Mouse (Mus musculus) thymus, adult 2 months (tissue): ENCODE measurements at regions not wholly inside any gene's neighbourhood (a gene's known extent, or its start where the extent isn't known, plus 50 kb on each side); places are given as distances from the start of the nearest gene placed in this dataset.

ENCODE experiments used
- DNase-seq: peaks from one replicate; pipeline ENCODE4 v3.0.0; 2021
- H3K27ac ChIP-seq: fragments of 200-500 bp; 2 replicates; pipeline ENCODE4 v1.5.1; 2012; ENCODE audit warnings: low read length, control low read depth; ENCODE audit not compliant: control insufficient read depth, insufficient read depth
- H3K27me3 ChIP-seq: fragments of 200-500 bp; 2 replicates; pipeline ENCODE4 v1.6.1; 2012; ENCODE audit warnings: mild to moderate bottlenecking, low read length, moderate library complexity, mixed read lengths; ENCODE audit not compliant: control insufficient read depth, insufficient read depth
- H3K36me3 ChIP-seq: fragments of 200-500 bp; 2 replicates; pipeline ENCODE4 v1.6.1; 2012; ENCODE audit warnings: mild to moderate bottlenecking, low read length, moderate library complexity; ENCODE audit not compliant: control insufficient read depth, insufficient read depth
- H3K4me1 ChIP-seq: fragments of 200-500 bp; replicated peaks from 2 replicates; pipeline ENCODE4 v1.6.1; 2012; ENCODE audit warnings: low read length; ENCODE audit not compliant: control insufficient read depth, insufficient read depth
- H3K4me3 ChIP-seq: fragments of 200-500 bp; 2 replicates; pipeline ENCODE4 v1.5.1; 2012; ENCODE audit warnings: mild to moderate bottlenecking, low read length, control low read depth, moderate library complexity; ENCODE audit not compliant: control insufficient read depth, insufficient read depth
- CTCF ChIP-seq: fragments of 200-500 bp; IDR thresholded peaks from 2 replicates; pipeline ENCODE4 v1.5.1; 2012; ENCODE audit warnings: mild to moderate bottlenecking, control low read depth, low read length, moderate library complexity, borderline replicate concordance; ENCODE audit not compliant: control insufficient read depth, poor library complexity, insufficient read depth; ENCODE audit errors: extremely low read depth
- POLR2A ChIP-seq: fragments of 200-500 bp; IDR thresholded peaks from 2 replicates; pipeline ENCODE4 v1.6.1; 2012; ENCODE audit warnings: mild to moderate bottlenecking, low read length, control low read depth, moderate library complexity; ENCODE audit not compliant: control insufficient read depth, poor library complexity, insufficient read depth; ENCODE audit errors: extremely low read depth
- WGBS: fragments of 180-500 bp; shearing (Covaris S2); methylation state at CpG from one replicate; pipeline ENCODE4 v1.1.7; 2018; 5-methylcytosine and 5-hydroxymethylcytosine counted together

DNA sequence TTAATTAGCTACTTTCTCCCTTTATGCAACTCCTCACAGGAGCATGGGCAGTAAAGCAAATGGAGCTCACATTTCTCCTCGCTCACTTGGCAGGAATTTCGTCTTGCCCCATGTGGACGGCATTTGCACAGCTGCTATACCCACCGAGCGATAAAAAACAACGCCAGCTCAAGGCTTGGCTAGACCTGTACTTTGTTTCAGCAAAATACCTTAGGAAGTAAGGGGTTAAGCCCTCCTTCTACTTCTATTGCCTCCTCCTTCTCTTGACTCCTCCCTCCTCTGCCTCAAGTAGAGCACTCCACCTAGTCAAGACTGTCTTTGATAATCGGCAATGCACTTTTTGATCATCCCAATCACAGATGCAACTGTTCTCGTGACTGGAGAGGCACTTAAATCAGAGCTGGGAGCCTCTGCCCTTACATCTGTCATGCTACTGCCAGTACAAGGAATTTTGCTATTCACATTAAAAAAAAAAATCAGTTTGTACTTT is 168.4 kb downstream of the Enc1 start:
- Histone ChIP-seq H3K27ac (no peak overlapping the region; the same call in 1 of the 2 replicates), H3K27me3 (no peaks in the 10 kb centered on the region), H3K4me3 (no peak overlapping the region), H3K36me3 (no peaks in the 10 kb centered on the region), H3K4me1 (peaks cover 13% of the 10 kb centered on the region)
- 74% methylated on average over 8 of the region's 8 CpGs for WGBS
- no peak for TF ChIP-seq POLR2A
- no peak for TF ChIP-seq CTCF
- DNase-seq = no peak

DNA sequence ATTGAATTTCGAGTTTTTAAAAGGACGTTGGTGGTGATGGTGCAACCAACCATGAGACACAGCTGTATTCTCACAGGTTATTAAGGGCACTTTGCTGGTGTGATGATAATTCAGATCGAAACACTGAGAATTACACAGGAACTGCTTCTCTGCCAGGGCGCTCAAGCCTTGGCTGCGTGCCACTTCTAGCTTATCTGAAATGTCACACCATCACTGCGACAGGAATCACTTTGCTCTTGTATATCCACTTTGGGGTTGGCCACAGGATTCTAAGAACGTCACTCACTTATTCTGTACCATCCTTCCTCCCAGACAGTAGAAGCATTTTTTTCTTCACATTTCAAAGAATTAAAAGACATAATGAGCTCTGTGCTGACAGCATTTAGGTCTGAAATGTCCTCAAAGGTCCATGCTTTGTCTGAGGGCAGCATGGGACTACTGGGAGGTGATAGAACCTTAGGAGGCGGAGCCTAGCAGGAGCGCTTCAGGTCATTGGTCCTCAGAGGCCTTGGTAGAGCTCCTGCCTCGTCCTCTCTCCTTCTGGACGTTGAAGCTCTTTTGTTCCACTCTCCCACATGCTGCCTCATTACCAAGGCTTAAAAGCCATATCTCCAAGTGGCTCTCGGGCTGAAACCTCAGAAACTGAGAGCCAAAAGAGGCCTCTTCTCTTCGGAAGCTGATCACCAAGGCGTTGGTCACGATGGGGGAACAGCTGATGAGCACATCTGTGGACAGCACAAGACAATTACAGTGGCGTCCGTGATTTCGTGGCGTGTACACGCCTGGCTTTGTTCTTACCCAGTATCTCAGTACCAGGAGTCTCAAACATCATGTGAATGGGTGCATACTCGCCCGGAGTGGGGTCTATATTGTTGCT is 167.7 kb downstream of the Enc1 start:
- H3K4me3 ChIP-seq = no peak overlapping the region
- no peak for DNase-seq
- H3K4me1 ChIP-seq = peaks cover 13% of the 10 kb centered on the region
- TF ChIP-seq POLR2A = no peak
- TF ChIP-seq CTCF = no peak
- H3K27me3 ChIP-seq = no peaks in the 10 kb centered on the region
- H3K36me3 ChIP-seq = no peaks in the 10 kb centered on the region
- H3K27ac ChIP-seq = peak overlapping the region; percentile 13; the same call in 1 of the 2 replicates
- 64% methylated on average over 22 of the region's 22 CpGs for WGBS

DNA sequence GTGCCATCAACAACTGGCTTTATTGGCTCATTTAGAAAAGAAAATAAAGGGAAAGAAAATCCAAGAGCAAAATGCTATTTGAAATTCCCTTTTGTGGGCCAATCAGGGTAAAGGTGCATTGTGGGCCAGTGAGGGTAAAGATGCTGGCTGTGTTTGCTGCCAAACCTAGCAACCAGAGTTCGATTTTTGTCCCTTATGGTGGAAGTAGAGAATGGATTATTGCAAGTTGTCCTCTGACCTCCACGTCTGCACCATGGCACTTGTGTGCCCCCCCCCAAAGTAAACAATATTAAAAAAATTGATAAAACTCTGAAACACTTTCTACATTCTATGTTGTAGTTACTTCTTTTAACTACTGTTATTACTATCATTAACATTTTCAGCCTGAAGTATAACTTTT is 166.9 kb downstream of the Enc1 start:
- H3K4me3 ChIP-seq = no peak overlapping the region
- no peak for TF ChIP-seq CTCF
- no peak for TF ChIP-seq POLR2A
- no peak for DNase-seq
- H3K27me3 ChIP-seq = no peaks in the 10 kb centered on the region
- H3K36me3 ChIP-seq = no peaks in the 10 kb centered on the region
- 92% methylated on average over 2 of the region's 2 CpGs for WGBS
- no peak overlapping the region for H3K27ac ChIP-seq
- H3K4me1 ChIP-seq = peaks cover 13% of the 10 kb centered on the region

DNA sequence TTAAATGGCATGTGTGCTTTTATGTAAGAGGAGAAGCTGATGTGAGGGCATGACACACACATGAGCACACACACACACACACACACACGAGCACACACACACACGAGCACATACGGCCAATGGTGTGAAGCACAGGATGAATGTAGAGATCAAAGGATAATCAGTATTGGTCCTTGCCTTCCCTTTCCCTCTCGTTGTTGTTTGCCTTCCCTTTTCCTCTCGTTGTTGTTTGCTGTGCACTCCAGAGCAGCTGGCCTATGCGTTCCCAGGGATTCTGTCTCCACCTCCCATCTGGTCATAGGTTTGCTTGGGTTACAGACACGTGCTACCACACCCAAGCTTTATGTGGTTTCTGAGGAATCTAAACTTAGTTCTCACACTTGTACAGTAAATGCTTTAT is 165.8 kb downstream of the Enc1 start:
- Histone ChIP-seq H3K27ac (peak overlapping the region; percentile 78), H3K36me3 (no peaks in the 10 kb centered on the region), H3K4me1 (peaks cover 13% of the 10 kb centered on the region), H3K4me3 (0 out of 2 replicates have a peak overlapping the region, but pooled peaks have one; percentile 11), H3K27me3 (no peaks in the 10 kb centered on the region)
- WGBS = 13% methylated on average over 7 of the region's 7 CpGs
- TF ChIP-seq POLR2A (no peak), CTCF (no peak)
- peak; percentile 14 for DNase-seq

DNA sequence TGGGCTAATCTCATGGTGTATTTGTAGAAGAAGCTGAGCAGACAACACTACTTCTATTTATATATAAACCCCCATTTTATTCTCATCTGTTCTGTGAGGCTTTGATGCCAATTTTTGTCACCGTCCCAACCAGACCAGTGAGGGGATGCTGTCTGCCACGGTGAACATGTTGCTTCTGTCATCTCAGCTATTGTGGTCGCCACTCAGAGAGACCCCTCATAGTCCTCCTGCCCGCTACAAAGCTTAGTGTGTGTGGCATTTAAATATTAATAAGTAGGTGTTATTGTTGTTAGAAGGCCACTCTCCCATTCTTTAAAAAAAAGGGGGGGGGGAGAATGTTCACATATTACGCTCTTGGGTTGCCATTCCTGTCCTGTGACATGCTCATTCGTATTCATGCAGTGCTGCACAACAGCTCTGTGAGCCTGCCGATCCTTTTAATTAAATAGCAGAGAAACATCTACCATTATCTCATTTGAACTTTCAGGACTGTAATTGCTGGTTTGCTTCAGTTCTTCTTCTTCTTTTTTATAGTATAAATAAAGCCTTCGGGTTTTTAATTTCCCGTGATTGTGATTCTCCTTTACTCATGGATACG is 161.4 kb downstream of the Enc1 start:
- no peak for TF ChIP-seq CTCF
- no peak for TF ChIP-seq POLR2A
- H3K27me3 ChIP-seq = no peaks in the 10 kb centered on the region
- no peaks in the 10 kb centered on the region for H3K36me3 ChIP-seq
- H3K4me3 ChIP-seq = no peak overlapping the region
- H3K27ac ChIP-seq = no peak overlapping the region
- no peak for DNase-seq
- WGBS = 96% methylated on average over 10 of the region's 10 CpGs
- peaks cover 8% of the 10 kb centered on the region for H3K4me1 ChIP-seq

DNA sequence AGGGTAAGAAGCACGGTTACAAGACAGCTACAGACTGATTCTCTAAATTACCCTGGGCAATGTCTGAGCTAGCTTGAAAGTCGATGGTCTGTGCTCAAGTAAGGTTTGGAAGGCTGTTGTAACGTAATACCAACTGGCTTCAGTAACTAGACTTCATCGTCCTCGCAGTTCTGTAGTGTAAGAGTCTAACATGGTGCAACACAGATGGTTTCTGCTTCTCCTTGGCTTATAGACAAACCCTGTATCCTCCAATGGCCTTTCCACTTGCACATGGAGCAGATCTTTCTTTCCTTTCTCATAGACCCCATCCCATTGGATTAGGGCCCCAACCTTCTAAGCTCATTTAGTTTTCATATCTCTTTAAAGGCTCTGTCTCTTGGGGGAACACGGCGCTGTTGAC is 160.7 kb downstream of the Enc1 start:
- Histone ChIP-seq H3K4me1 (peaks cover 4% of the 10 kb centered on the region), H3K27me3 (no peaks in the 10 kb centered on the region), H3K27ac (no peak overlapping the region), H3K4me3 (no peak overlapping the region), H3K36me3 (no peaks in the 10 kb centered on the region)
- 94% methylated on average over 7 of the region's 7 CpGs for WGBS
- TF ChIP-seq CTCF = no peak
- TF ChIP-seq POLR2A = no peak
- DNase-seq = no peak

DNA sequence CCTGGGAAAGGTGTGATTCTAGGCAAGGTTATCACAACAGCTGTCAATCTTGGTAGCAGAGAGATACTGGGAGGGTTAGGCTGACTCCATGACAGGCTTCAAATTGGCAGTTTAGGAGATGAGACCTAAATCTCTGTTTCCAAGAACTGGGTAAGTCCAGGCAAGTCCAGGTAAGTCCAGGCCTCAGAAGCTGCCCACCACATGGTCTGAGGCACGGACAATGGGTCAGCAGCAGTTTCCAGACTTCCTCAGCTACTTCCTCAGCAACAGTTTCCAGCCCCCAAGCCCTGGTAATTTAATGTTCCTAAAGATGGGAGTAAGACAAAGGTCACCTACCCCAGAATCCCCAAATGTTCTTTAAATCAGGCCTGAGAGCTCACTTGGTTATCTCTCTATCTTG is 157.1 kb downstream of the Enc1 start:
- 76% methylated on average over 1 of the region's 1 CpGs for WGBS
- Histone ChIP-seq H3K27ac (no peak overlapping the region), H3K4me3 (no peak overlapping the region), H3K36me3 (no peaks in the 10 kb centered on the region), H3K4me1 (no peaks in the 10 kb centered on the region), H3K27me3 (no peaks in the 10 kb centered on the region)
- DNase-seq = no peak
- TF ChIP-seq POLR2A = no peak
- no peak for TF ChIP-seq CTCF
